Mouse (Mus musculus) liver, adult 2 months (tissue): Measurements from ENCODE around the gene Sh3tc1.

ENCODE experiments used
- CTCF ChIP-seq: fragments of 200-500 bp; IDR thresholded peaks from 2 replicates; pipeline ENCODE4 v1.5.1; 2011; ENCODE audit warnings: low read depth, low read length, control low read depth
- POLR2A ChIP-seq: fragments of 200-500 bp; IDR thresholded peaks from 2 replicates; pipeline ENCODE4 v1.6.1; 2011; ENCODE audit warnings: low read length, control low read depth; ENCODE audit not compliant: insufficient read depth; ENCODE audit errors: extremely low read depth

DNA sequence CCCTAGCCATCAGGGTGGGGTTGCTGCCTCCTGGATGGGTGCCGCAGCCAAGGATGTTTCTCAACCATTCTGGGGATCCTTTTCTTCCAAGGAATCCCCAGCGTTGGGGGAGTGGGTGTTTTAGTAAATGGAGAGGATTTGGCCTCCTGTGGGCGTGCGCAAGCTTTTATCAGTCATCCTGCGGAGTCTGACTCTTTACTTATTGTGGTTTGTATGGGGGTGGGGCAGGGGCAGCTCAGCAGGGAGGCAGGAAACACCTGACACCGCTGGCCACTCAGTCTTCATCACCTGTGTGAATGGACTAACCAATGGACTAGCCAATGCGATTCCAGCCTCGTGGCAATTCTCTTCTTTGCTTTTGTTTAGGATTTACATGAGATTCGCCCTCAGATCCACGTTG, 929 bp upstream of the Sh3tc1 start:
- no peak for TF ChIP-seq POLR2A
- TF ChIP-seq CTCF, result no peak
